Mouse (Mus musculus) embryonic facial prominence, embryonic 12.5 days (tissue): ENCODE measurements around the gene Nkx2-3. TPM values are rescaled to one million over a fixed set of nuclear protein-coding genes. Genes with fewer than 3 reads are reported as not detected.

Source experiments
- ATAC-seq: fragments of 200-750 bp; cut with Nextera tagmentation; 2 replicates; pipeline ENCODE4 v1.8.0; 2017; ENCODE audit not compliant: insufficient number of reproducible peaks, insufficient read depth, low FRiP score, low TSS enrichment
- H3K27ac ChIP-seq: fragments of 300-500 bp; sonication (generic); 2 replicates; pipeline ENCODE4 v1.5.1; 2016; ENCODE audit warnings: mild to moderate bottlenecking
- H3K27me3 ChIP-seq: fragments of 300-500 bp; sonication (generic); 2 replicates; pipeline ENCODE4 v1.6.1; 2016; ENCODE audit warnings: mild to moderate bottlenecking, moderate library complexity
- H3K36me3 ChIP-seq: fragments of 300-500 bp; sonication (generic); 2 replicates; pipeline ENCODE4 v1.6.1; 2016; ENCODE audit warnings: mild to moderate bottlenecking
- H3K4me1 ChIP-seq: fragments of 300-500 bp; sonication (generic); 2 replicates; pipeline ENCODE4 v1.6.1; 2016
- H3K4me2 ChIP-seq: fragments of 300-500 bp; sonication (generic); replicated peaks from 2 replicates; pipeline ENCODE4 v1.6.1; 2016; ENCODE audit warnings: mild to moderate bottlenecking, moderate library complexity
- H3K4me3 ChIP-seq: fragments of 300-500 bp; sonication (generic); 2 replicates; pipeline ENCODE4 v1.5.1; 2016; ENCODE audit warnings: mild to moderate bottlenecking
- H3K9ac ChIP-seq: fragments of 300-500 bp; sonication (generic); 2 replicates; pipeline ENCODE4 v1.6.1; 2016; ENCODE audit warnings: mild to moderate bottlenecking, moderate library complexity
- H3K9me3 ChIP-seq: fragments of 300-500 bp; sonication (generic); 2 replicates; pipeline ENCODE4 v1.6.1; 2016; ENCODE audit warnings: mild to moderate bottlenecking, moderate library complexity
- WGBS: fragments of 180-500 bp; shearing (Covaris S2); methylation state at CpG from one replicate; pipeline ENCODE4 v1.1.7; 2016; 5-methylcytosine and 5-hydroxymethylcytosine counted together
- polyA plus RNA-seq: library from polyadenylated mRNA; unstranded; fragments of >200 nt; fragmentation: Nextera tagmentation; extraction: Ambion mirVana; gene quantifications from 2 replicates; pipeline ENCODE4 v1.2.1, GENCODE M21; 2016

The Nkx2-3 gene
- polyA plus RNA-seq, 1 experiment from 2014 or later, result 3.6 TPM

- Histone ChIP-seq H3K27ac (no peak overlapping the region), H3K27me3 (peaks cover 89% of the 10 kb centered on the region), H3K9ac (no peak overlapping the region), H3K36me3 (no peaks in the 10 kb centered on the region), H3K4me1 (no peaks in the 10 kb centered on the region), H3K9me3 (no peaks in the 10 kb centered on the region), H3K4me3 (no peak overlapping the region), H3K4me2 (no peak overlapping the region)
- WGBS, result under 1% methylated on average over 40 of the region's 40 CpGs
- ATAC-seq, result no peak
Measured at GRCm38 (mm10) chr19:43606552-43607530, 5.3 kb upstream of the Nkx2-3 start.

GRCm38 (mm10) chr19:43607842-43608680, 4.1 kb upstream of the Nkx2-3 start:
- Histone ChIP-seq H3K27me3 (peaks cover 89% of the 10 kb centered on the region), H3K4me1 (0 out of 2 replicates have a peak, but pooled peaks cover 6% of the 10 kb centered on the region), H3K27ac (no peak overlapping the region), H3K9me3 (no peaks in the 10 kb centered on the region), H3K36me3 (no peaks in the 10 kb centered on the region), H3K9ac (no peak overlapping the region), H3K4me3 (no peak overlapping the region), H3K4me2 (no peak overlapping the region)
- no peak for ATAC-seq
- WGBS, result 3% methylated on average over 11 of the region's 11 CpGs

GRCm38 (mm10) chr19:43608711-43609457, 3.2 kb upstream of the Nkx2-3 start:
- no peaks in the 10 kb centered on the region for H3K9me3 ChIP-seq
- H3K4me1 ChIP-seq, result 0 out of 2 replicates have a peak, but pooled peaks cover 6% of the 10 kb centered on the region
- no peak overlapping the region for H3K27ac ChIP-seq
- H3K36me3 ChIP-seq, result no peaks in the 10 kb centered on the region
- WGBS, result 8% methylated on average over 8 of the region's 8 CpGs
- H3K9ac ChIP-seq, result no peak overlapping the region
- H3K4me3 ChIP-seq, result no peak overlapping the region
- peaks cover 85% of the 10 kb centered on the region for H3K27me3 ChIP-seq
- no peak for ATAC-seq
- no peak overlapping the region for H3K4me2 ChIP-seq

GRCm38 (mm10) chr19:43609458-43610330, 2.4 kb upstream of the Nkx2-3 start:
- peak overlapping the region; percentile 9; the same call in 1 of the 2 replicates for H3K4me3 ChIP-seq
- no peaks in the 10 kb centered on the region for H3K36me3 ChIP-seq
- H3K9ac ChIP-seq, result no peak overlapping the region
- H3K27me3 ChIP-seq, result peaks cover 85% of the 10 kb centered on the region
- peak overlapping the region; percentile 1; the same call in 1 of the 2 replicates for H3K4me2 ChIP-seq
- H3K27ac ChIP-seq, result no peak overlapping the region
- no peak for ATAC-seq
- no peaks in the 10 kb centered on the region for H3K9me3 ChIP-seq
- 2% methylated on average over 25 of the region's 25 CpGs for WGBS
- peaks cover 10% of the 10 kb centered on the region; the same call in 1 of the 2 replicates for H3K4me1 ChIP-seq

GRCm38 (mm10) chr19:43610341-43610848, 1.7 kb upstream of the Nkx2-3 start:
- no peak overlapping the region for H3K9ac ChIP-seq
- no peak overlapping the region for H3K27ac ChIP-seq
- WGBS, result under 1% methylated on average over 31 of the region's 32 CpGs
- H3K4me3 ChIP-seq, result peak overlapping the region; percentile 9; the same call in 1 of the 2 replicates
- H3K4me1 ChIP-seq, result peaks cover 16% of the 10 kb centered on the region; the same call in 1 of the 2 replicates
- peaks cover 85% of the 10 kb centered on the region for H3K27me3 ChIP-seq
- no peak for ATAC-seq
- H3K4me2 ChIP-seq, result peak overlapping the region; percentile 1; the same call in 1 of the 2 replicates
- H3K9me3 ChIP-seq, result no peaks in the 10 kb centered on the region
- no peaks in the 10 kb centered on the region for H3K36me3 ChIP-seq

GRCm38 (mm10) chr19:43611110-43611509, 1.0 kb upstream of the Nkx2-3 start:
- peaks cover 85% of the 10 kb centered on the region for H3K27me3 ChIP-seq
- no peaks in the 10 kb centered on the region for H3K36me3 ChIP-seq
- peaks cover 16% of the 10 kb centered on the region; the same call in 1 of the 2 replicates for H3K4me1 ChIP-seq
- no peak overlapping the region for H3K4me3 ChIP-seq
- no peak overlapping the region for H3K27ac ChIP-seq
- no peak overlapping the region for H3K4me2 ChIP-seq
- H3K9me3 ChIP-seq, result no peaks in the 10 kb centered on the region
- no peak overlapping the region for H3K9ac ChIP-seq
- WGBS, result 8% methylated on average over 8 of the region's 8 CpGs
- no peak for ATAC-seq

GRCm38 (mm10) chr19:43611561-43611960, 564 bp upstream of the Nkx2-3 start:
- H3K36me3 ChIP-seq, result no peaks in the 10 kb centered on the region
- ATAC-seq, result no peak
- H3K9me3 ChIP-seq, result no peaks in the 10 kb centered on the region
- peaks cover 16% of the 10 kb centered on the region; the same call in 1 of the 2 replicates for H3K4me1 ChIP-seq
- H3K27ac ChIP-seq, result no peak overlapping the region
- H3K4me2 ChIP-seq, result 0 out of 2 replicates have a peak overlapping the region, but pooled peaks have one; percentile 24
- 4% methylated on average over 12 of the region's 12 CpGs for WGBS
- no peak overlapping the region for H3K4me3 ChIP-seq
- H3K27me3 ChIP-seq, result peaks cover 85% of the 10 kb centered on the region
- H3K9ac ChIP-seq, result no peak overlapping the region

- H3K27me3 ChIP-seq, result peaks cover 88% of the 10 kb centered on the region
- H3K4me1 ChIP-seq, result peaks cover 16% of the 10 kb centered on the region; the same call in 1 of the 2 replicates
- H3K9ac ChIP-seq, result peak overlapping the region; percentile 33; the same call in 1 of the 2 replicates
- H3K4me3 ChIP-seq, result peak overlapping the region; percentile 25
- under 1% methylated on average over 23 of the region's 23 CpGs for WGBS
- no peaks in the 10 kb centered on the region for H3K9me3 ChIP-seq
- peak overlapping the region; percentile 24 for H3K4me2 ChIP-seq
- no peaks in the 10 kb centered on the region for H3K36me3 ChIP-seq
- H3K27ac ChIP-seq, result no peak overlapping the region
- no peak for ATAC-seq
Measured at GRCm38 (mm10) chr19:43612501-43612971, 411 bp downstream of the Nkx2-3 start.

- H3K27me3 ChIP-seq, result peaks cover 94% of the 10 kb centered on the region
- H3K4me3 ChIP-seq, result peak overlapping the region; percentile 25
- no peaks in the 10 kb centered on the region for H3K36me3 ChIP-seq
- no peak for ATAC-seq
- peaks cover 16% of the 10 kb centered on the region; the same call in 1 of the 2 replicates for H3K4me1 ChIP-seq
- H3K9me3 ChIP-seq, result no peaks in the 10 kb centered on the region
- no peak overlapping the region for H3K27ac ChIP-seq
- 0 out of 2 replicates have a peak overlapping the region, but pooled peaks have one; percentile 54 for H3K4me2 ChIP-seq
- no peak overlapping the region for H3K9ac ChIP-seq
- WGBS, result 2% methylated on average over 26 of the region's 26 CpGs
Measured at GRCm38 (mm10) chr19:43613293-43614130, 1.4 kb downstream of the Nkx2-3 start.
